Mouse (Mus musculus): ENCODE measurements around the gene Gabarapl2. TPM values are rescaled to one million over a fixed set of nuclear protein-coding genes. Genes with fewer than 3 reads are reported as not detected.
A peak's percentile ranks its signal among the peaks of the same experiment; 100 is the strongest.

The Gabarapl2 gene
- 251 and 275 TPM in 2 replicates for polyA plus RNA-seq (2012; rRNA removed)

GRCm38 (mm10) chr8:111940171-111941100, at the start of gene Gabarapl2:
Gene Gabarapl2, plus strand, starts transcription at chr8:111940703.
- peak; percentile 96 to 98 for DNase-seq (ENCODE audit: extremely low spot score in 1 of 2, low spot score in 1 of 2)

GRCm38 (mm10) chr8:111890911-111891303, 49.6 kb upstream of the Gabarapl2 start:
- no peak for DNase-seq (ENCODE audit: extremely low spot score in 1 of 2, low spot score in 1 of 2)

GRCm38 (mm10) chr8:111891983-111892382, 48.5 kb upstream of the Gabarapl2 start:
- DNase-seq (ENCODE audit: extremely low spot score in 1 of 2, low spot score in 1 of 2): no peak

GRCm38 (mm10) chr8:111892615-111893014, 47.9 kb upstream of the Gabarapl2 start:
- no peak for DNase-seq (ENCODE audit: extremely low spot score in 1 of 2, low spot score in 1 of 2)

GRCm38 (mm10) chr8:111894955-111895354, 45.5 kb upstream of the Gabarapl2 start:
- DNase-seq (ENCODE audit: extremely low spot score in 1 of 2, low spot score in 1 of 2): no peak

- no peak for DNase-seq (ENCODE audit: extremely low spot score in 1 of 2, low spot score in 1 of 2)
Observed at GRCm38 (mm10) chr8:111898586-111898985, 41.9 kb upstream of the Gabarapl2 start.

- DNase-seq (ENCODE audit: extremely low spot score in 1 of 2, low spot score in 1 of 2): no peak
Observed at GRCm38 (mm10) chr8:111902080-111902479, 38.4 kb upstream of the Gabarapl2 start.

- DNase-seq (ENCODE audit: extremely low spot score in 1 of 2, low spot score in 1 of 2): no peak
Observed at GRCm38 (mm10) chr8:111905500-111906121, 34.9 kb upstream of the Gabarapl2 start.

GRCm38 (mm10) chr8:111909621-111910450, 30.7 kb upstream of the Gabarapl2 start, which contains the start of gene Chst5:
Gene Chst5, minus strand, starts transcription at chr8:111910447.
- no peak for DNase-seq (ENCODE audit: extremely low spot score in 1 of 2, low spot score in 1 of 2)

- peak; percentile 23 to 65 for DNase-seq (ENCODE audit: extremely low spot score in 1 of 2, low spot score in 1 of 2)
Observed at GRCm38 (mm10) chr8:111911572-111911971, 28.9 kb upstream of the Gabarapl2 start.

GRCm38 (mm10) chr8:111912860-111913432, 27.6 kb upstream of the Gabarapl2 start:
- peak in 1 of 2 experiments; percentile 28 for DNase-seq (ENCODE audit: extremely low spot score in 1 of 2, low spot score in 1 of 2)

GRCm38 (mm10) chr8:111919663-111920062, 20.8 kb upstream of the Gabarapl2 start:
- no peak for DNase-seq (ENCODE audit: extremely low spot score in 1 of 2, low spot score in 1 of 2)

GRCm38 (mm10) chr8:111920971-111921370, 19.5 kb upstream of the Gabarapl2 start:
- no peak for DNase-seq (ENCODE audit: extremely low spot score in 1 of 2, low spot score in 1 of 2)

- peak in 1 of 2 experiments; percentile 70 for DNase-seq (ENCODE audit: extremely low spot score in 1 of 2, low spot score in 1 of 2)
Observed at GRCm38 (mm10) chr8:111923383-111923804, 17.1 kb upstream of the Gabarapl2 start.

GRCm38 (mm10) chr8:111924976-111925375, 15.5 kb upstream of the Gabarapl2 start:
- no peak for DNase-seq (ENCODE audit: extremely low spot score in 1 of 2, low spot score in 1 of 2)

- no peak for DNase-seq (ENCODE audit: extremely low spot score in 1 of 2, low spot score in 1 of 2)
Observed at GRCm38 (mm10) chr8:111929648-111930344, 10.7 kb upstream of the Gabarapl2 start.

GRCm38 (mm10) chr8:111931721-111932120, 8.8 kb upstream of the Gabarapl2 start:
- no peak for DNase-seq (ENCODE audit: extremely low spot score in 1 of 2, low spot score in 1 of 2)

- DNase-seq (ENCODE audit: extremely low spot score in 1 of 2, low spot score in 1 of 2): peak in 1 of 2 experiments; percentile 32
Observed at GRCm38 (mm10) chr8:111932580-111933336, 7.7 kb upstream of the Gabarapl2 start.
